Mouse (Mus musculus) heart, embryonic 12.5 days (tissue): Measurements from ENCODE around the gene Gm42906. TPM values are rescaled to one million over a fixed set of nuclear protein-coding genes. Genes with fewer than 3 reads are reported as not detected.
A peak's percentile ranks its signal among the peaks of the same experiment; 100 is the strongest.

ENCODE experiments used
- ATAC-seq: fragments of 200-750 bp; cut with Nextera tagmentation; 2 replicates; pipeline ENCODE4 v1.8.0; 2017; ENCODE audit warnings: moderate TSS enrichment, moderate library complexity; ENCODE audit not compliant: insufficient number of reproducible peaks, low FRiP score
- H3K27ac ChIP-seq: fragments of 300-500 bp; sonication (generic); 2 replicates; pipeline ENCODE4 v1.5.1; 2016; ENCODE audit warnings: mild to moderate bottlenecking, moderate library complexity; ENCODE audit not compliant: poor library complexity, severe bottlenecking
- H3K27me3 ChIP-seq: fragments of 300-500 bp; sonication (generic); replicated peaks from 2 replicates; pipeline ENCODE4 v1.6.1; 2016; ENCODE audit warnings: mild to moderate bottlenecking, moderate library complexity
- H3K36me3 ChIP-seq: fragments of 300-500 bp; sonication (generic); 2 replicates; pipeline ENCODE4 v1.6.1; 2016; ENCODE audit warnings: mild to moderate bottlenecking, moderate library complexity
- H3K4me1 ChIP-seq: fragments of 300-500 bp; sonication (generic); replicated peaks from 2 replicates; pipeline ENCODE4 v1.6.1; 2016; ENCODE audit warnings: mild to moderate bottlenecking
- H3K4me2 ChIP-seq: fragments of 300-500 bp; sonication (generic); 2 replicates; pipeline ENCODE4 v1.6.1; 2016; ENCODE audit warnings: mild to moderate bottlenecking, moderate library complexity
- H3K4me3 ChIP-seq: fragments of 300-500 bp; sonication (generic); 2 replicates; pipeline ENCODE4 v1.5.1; 2016; ENCODE audit warnings: mild to moderate bottlenecking
- H3K9ac ChIP-seq: fragments of 300-500 bp; sonication (generic); 2 replicates; pipeline ENCODE4 v1.6.1; 2016; ENCODE audit warnings: mild to moderate bottlenecking, moderate library complexity
- H3K9me3 ChIP-seq: fragments of 300-500 bp; sonication (generic); replicated peaks from 2 replicates; pipeline ENCODE4 v1.6.1; 2016; ENCODE audit warnings: mild to moderate bottlenecking, moderate library complexity
- WGBS: fragments of 180-500 bp; shearing (Covaris S2); methylation state at CpG from one replicate; pipeline ENCODE4 v1.1.7; 2016; 5-methylcytosine and 5-hydroxymethylcytosine counted together
- polyA plus RNA-seq: library from polyadenylated mRNA; unstranded; fragments of >200 nt; fragmentation: Nextera tagmentation; extraction: Ambion mirVana; gene quantifications from 2 replicates; pipeline ENCODE4 v1.2.1, GENCODE M21; 2016

Gm42906 gene
- polyA plus RNA-seq, 1 experiment from 2014 or later: not detected

- Histone ChIP-seq H3K9me3 (no peaks in the 10 kb centered on the region), H3K9ac (peak overlapping the region; percentile 73; the same call in 1 of the 2 replicates), H3K27ac (no peak overlapping the region), H3K36me3 (no peaks in the 10 kb centered on the region), H3K4me1 (peaks cover 3% of the 10 kb centered on the region; the same call in 1 of the 2 replicates), H3K27me3 (peaks cover 3% of the 10 kb centered on the region), H3K4me3 (peak overlapping the region; percentile 59), H3K4me2 (peak overlapping the region; percentile 97)
- ATAC-seq: no peak
- 14% methylated on average over 11 of the region's 13 CpGs for WGBS
These were observed 195.2 kb downstream of the Gm42906 start for GRCm38 (mm10) chr5:151232576-151233299.

GRCm38 (mm10) chr5:151231861-151232260 is 196.1 kb downstream of the Gm42906 start:
- Histone ChIP-seq H3K36me3 (no peaks in the 10 kb centered on the region), H3K27me3 (peaks cover 3% of the 10 kb centered on the region), H3K4me3 (no peak overlapping the region), H3K9me3 (no peaks in the 10 kb centered on the region), H3K27ac (no peak overlapping the region), H3K4me2 (no peak overlapping the region), H3K4me1 (peaks cover 3% of the 10 kb centered on the region; the same call in 1 of the 2 replicates), H3K9ac (no peak overlapping the region)
- no peak for ATAC-seq
- WGBS: 89% methylated on average over 7 of the region's 7 CpGs

- WGBS: 82% methylated on average over 4 of the region's 4 CpGs
These were observed 196.6 kb downstream of the Gm42906 start for GRCm38 (mm10) chr5:151231411-151231810.

GRCm38 (mm10) chr5:151230427-151230826 is 197.5 kb downstream of the Gm42906 start:
- Histone ChIP-seq H3K4me2 (no peak overlapping the region), H3K9ac (no peak overlapping the region), H3K9me3 (no peaks in the 10 kb centered on the region), H3K4me3 (no peak overlapping the region), H3K4me1 (peaks cover 3% of the 10 kb centered on the region; the same call in 1 of the 2 replicates), H3K36me3 (no peaks in the 10 kb centered on the region), H3K27ac (no peak overlapping the region), H3K27me3 (peaks cover 3% of the 10 kb centered on the region)
- WGBS: 90% methylated on average over 4 of the region's 4 CpGs
- ATAC-seq: no peak

More at GRCm38 (mm10) chr5:151231411-151231810, 196.6 kb downstream of the Gm42906 start:
- Histone ChIP-seq H3K27ac (no peak overlapping the region), H3K4me3 (no peak overlapping the region), H3K4me2 (no peak overlapping the region), H3K9ac (no peak overlapping the region), H3K4me1 (peaks cover 3% of the 10 kb centered on the region; the same call in 1 of the 2 replicates), H3K27me3 (peaks cover 3% of the 10 kb centered on the region), H3K9me3 (no peaks in the 10 kb centered on the region), H3K36me3 (no peaks in the 10 kb centered on the region)
- no peak for ATAC-seq

GRCm38 (mm10) chr5:151228367-151229005 is 199.5 kb downstream of the Gm42906 start:
- ATAC-seq: no peak
- H3K27ac ChIP-seq: no peak overlapping the region
- no peaks in the 10 kb centered on the region; the same call in 1 of the 2 replicates for H3K4me1 ChIP-seq
- WGBS: 71% methylated on average over 13 of the region's 13 CpGs
- no peaks in the 10 kb centered on the region for H3K9me3 ChIP-seq
- H3K9ac ChIP-seq: no peak overlapping the region
- no peak overlapping the region for H3K4me2 ChIP-seq
- no peaks in the 10 kb centered on the region for H3K36me3 ChIP-seq
- H3K4me3 ChIP-seq: no peak overlapping the region
- peaks cover 3% of the 10 kb centered on the region for H3K27me3 ChIP-seq

- Histone ChIP-seq H3K27ac (no peak overlapping the region), H3K9ac (no peak overlapping the region), H3K4me1 (0 out of 2 replicates have a peak, but pooled peaks cover under 1% of the 10 kb centered on the region), H3K36me3 (no peaks in the 10 kb centered on the region), H3K4me2 (no peak overlapping the region), H3K27me3 (no peaks in the 10 kb centered on the region), H3K9me3 (no peaks in the 10 kb centered on the region), H3K4me3 (no peak overlapping the region)
- ATAC-seq: no peak
- 59% methylated on average over 4 of the region's 4 CpGs for WGBS
These were observed 204.1 kb downstream of the Gm42906 start for GRCm38 (mm10) chr5:151223696-151224366.

- ATAC-seq: no peak
- Histone ChIP-seq H3K4me2 (no peak overlapping the region), H3K9ac (no peak overlapping the region), H3K36me3 (no peaks in the 10 kb centered on the region), H3K4me1 (peaks cover 6% of the 10 kb centered on the region), H3K9me3 (no peaks in the 10 kb centered on the region), H3K27ac (no peak overlapping the region), H3K4me3 (no peak overlapping the region), H3K27me3 (no peaks in the 10 kb centered on the region)
- WGBS: 80% methylated on average over 1 of the region's 1 CpGs
These were observed 205.2 kb downstream of the Gm42906 start for GRCm38 (mm10) chr5:151222791-151223190.

GRCm38 (mm10) chr5:151218689-151219115 is 209.3 kb downstream of the Gm42906 start:
- H3K27me3 ChIP-seq: no peaks in the 10 kb centered on the region
- H3K9me3 ChIP-seq: no peaks in the 10 kb centered on the region
- H3K4me1 ChIP-seq: peaks cover 6% of the 10 kb centered on the region
- no peak overlapping the region for H3K27ac ChIP-seq
- no peak overlapping the region for H3K4me3 ChIP-seq
- WGBS: 55% methylated on average over 6 of the region's 6 CpGs
- ATAC-seq: no peak
- no peaks in the 10 kb centered on the region for H3K36me3 ChIP-seq
- H3K4me2 ChIP-seq: no peak overlapping the region
- H3K9ac ChIP-seq: no peak overlapping the region

GRCm38 (mm10) chr5:151213097-151213496 is 214.9 kb downstream of the Gm42906 start:
- WGBS: 72% methylated on average over 3 of the region's 3 CpGs
- H3K27me3 ChIP-seq: no peaks in the 10 kb centered on the region
- no peak for ATAC-seq

GRCm38 (mm10) chr5:151210869-151211268 is 217.1 kb downstream of the Gm42906 start:
- no peak for ATAC-seq
- H3K4me2 ChIP-seq: no peak overlapping the region
- no peaks in the 10 kb centered on the region for H3K9me3 ChIP-seq
- WGBS: 92% methylated on average over 1 of the region's 1 CpGs
- H3K27me3 ChIP-seq: no peaks in the 10 kb centered on the region
- H3K9ac ChIP-seq: no peak overlapping the region
- no peak overlapping the region for H3K27ac ChIP-seq
- H3K4me1 ChIP-seq: no peaks in the 10 kb centered on the region
- H3K36me3 ChIP-seq: no peaks in the 10 kb centered on the region
- H3K4me3 ChIP-seq: no peak overlapping the region

More at GRCm38 (mm10) chr5:151213097-151213496, 214.9 kb downstream of the Gm42906 start:
- no peak overlapping the region for H3K4me2 ChIP-seq
- H3K4me3 ChIP-seq: no peak overlapping the region
- no peak overlapping the region for H3K27ac ChIP-seq
- H3K36me3 ChIP-seq: no peaks in the 10 kb centered on the region
- no peaks in the 10 kb centered on the region for H3K9me3 ChIP-seq
- no peak overlapping the region for H3K9ac ChIP-seq
- H3K4me1 ChIP-seq: no peaks in the 10 kb centered on the region

GRCm38 (mm10) chr5:151210060-151210459 is 217.9 kb downstream of the Gm42906 start:
- Histone ChIP-seq H3K4me3 (no peak overlapping the region), H3K4me1 (no peaks in the 10 kb centered on the region), H3K9ac (no peak overlapping the region), H3K9me3 (no peaks in the 10 kb centered on the region), H3K27ac (no peak overlapping the region), H3K36me3 (no peaks in the 10 kb centered on the region), H3K27me3 (no peaks in the 10 kb centered on the region), H3K4me2 (no peak overlapping the region)
- ATAC-seq: no peak
- WGBS: 68% methylated on average over 2 of the region's 2 CpGs
